Comparison of ENCODE assay signal across 8 mouse cellular contexts in genomic region chr7:28960354-28961046, GRCm38 (mm10). TPM values are rescaled to one million over a fixed set of nuclear protein-coding genes. Genes with fewer than 3 reads are reported as not detected.
DNase-seq lines count a peak whose midpoint lies in the region; ATAC-seq lines count a peak whose summit lies in the region.

No protein-coding gene starts in this region.

- H3K4me1 ChIP-seq in liver, embryonic 11.5 days (replicated peaks; ENCODE audit: control insufficient read depth, insufficient read depth, low read length), result peaks cover 55% of the 10 kb centered on the region

- H3K36me3 ChIP-seq in liver, embryonic 11.5 days (ENCODE audit: control insufficient read depth, insufficient read depth, low read length), result peaks cover 2% of the 10 kb centered on the region; the same call in 1 of the 2 replicates

- peak overlapping the region; percentile 99 for H3K9ac ChIP-seq in liver, embryonic 11.5 days (ENCODE audit: low read depth, low read length)

- peak overlapping the region; percentile 98 for H3K4me3 ChIP-seq in liver, embryonic 11.5 days (ENCODE audit: low read depth, low read length)

- peak overlapping the region; percentile 98 for H3K4me2 ChIP-seq in liver, embryonic 11.5 days

- peak; percentile 36 for DNase-seq in cerebellum, adult 9-10 months
- DNase-seq in cerebellum, adult 8-10 months, result no peak
- DNase-seq in urinary bladder, adult 2 months (ENCODE audit: low spot score), result peak; percentile 29
- DNase-seq in urinary bladder, postnatal 36 days (ENCODE audit: low spot score in 2 of 2), result no peak
- DNase-seq in liver, embryonic 11.5 days (ENCODE audit: low spot score), result no peak
- DNase-seq in gastrocnemius, postnatal 36 days, result no peak
- no peak for DNase-seq in cerebellum, postnatal 25 days
- no peak for DNase-seq in T-cell, adult 2 months (ENCODE audit: low spot score)

- no peaks in the 10 kb centered on the region for H3K9me3 ChIP-seq in liver, embryonic 11.5 days (ENCODE audit: control insufficient read depth, low read length)

- intact Hi-C loops in gastrocnemius, postnatal 36 days (cut with DNase I), result no loop called here

- ATAC-seq in liver, embryonic 11.5 days (replicated peaks; ENCODE audit: low FRiP score), result no peak

- H3K27me3 ChIP-seq in liver, embryonic 11.5 days (replicated peaks; ENCODE audit: control insufficient read depth, insufficient read depth, low read length), result no peaks in the 10 kb centered on the region

- 27% methylated on average over 9 of the region's 9 CpGs for WGBS in liver, embryonic 11.5 days

- H3K27ac ChIP-seq in liver, embryonic 11.5 days (ENCODE audit: low read depth, low read length), result peak overlapping the region; percentile 62

RNA-seq across cellular contexts. Expression of gene Actn4, which starts 1.6 kb away (rescaled TPM):
- polyA plus RNA-seq in urinary bladder, adult 2 months (2012; rRNA removed), result 285 and 345 TPM in 2 replicates
- 191 and 209 TPM in 2 replicates for polyA plus RNA-seq in liver, embryonic 11.5 days (2014; fragmentation: Nextera tagmentation; extraction: Ambion mirVana)
- 10 to 100 TPM; 31.6 to 35.1 TPM for total RNA-seq in gastrocnemius, postnatal 36 days (2021)

RNA-seq across cellular contexts. Expression of gene Eif3k, which starts 21.2 kb away (rescaled TPM):
- polyA plus RNA-seq in urinary bladder, adult 2 months (2012; rRNA removed), result 368 and 380 TPM in 2 replicates
- 421 and 425 TPM in 2 replicates for polyA plus RNA-seq in liver, embryonic 11.5 days (2014; fragmentation: Nextera tagmentation; extraction: Ambion mirVana)
- total RNA-seq in gastrocnemius, postnatal 36 days (2021), result 100 to 1,000 TPM; 119 to 125 TPM

RNA-seq across cellular contexts. Expression of gene Map4k1, which starts 21.4 kb away (rescaled TPM):
- 3.6 and 3.8 TPM in 2 replicates for polyA plus RNA-seq in urinary bladder, adult 2 months (2012; rRNA removed)
- polyA plus RNA-seq in liver, embryonic 11.5 days (2014; fragmentation: Nextera tagmentation; extraction: Ambion mirVana), result 50.7 and 53.2 TPM in 2 replicates
- total RNA-seq in gastrocnemius, postnatal 36 days (2021), result under 1 TPM; 0.27 to 0.46 TPM

Comparison
In these comparisons a context has a peak if more than half of its experiments do, and no peak if none do; other contexts are left out.
1. DNase-seq: peak in cerebellum, adult 9-10 months (single experiment) and urinary bladder, adult 2 months (single experiment); none in cerebellum, adult 8-10 months (single experiment), urinary bladder, postnatal 36 days (0 of 2), liver, embryonic 11.5 days (single experiment), gastrocnemius, postnatal 36 days (0 of 2), cerebellum, postnatal 25 days (0 of 2) and T-cell, adult 2 months (single experiment).
2. RNA of gene Map4k1, which starts 21.4 kb away (polyA plus RNA-seq): 50.7 to 53.2 TPM in liver, embryonic 11.5 days; 3.6 to 3.8 TPM in urinary bladder, adult 2 months; every median in the first group is over 10 times any median in the second.